Mouse (Mus musculus) ES-Bruce4 (cell line): ENCODE data around the gene Sel1l.

Source experiments
- CTCF ChIP-seq: IDR thresholded peaks from one replicate; pipeline ENCODE4 v1.8.1; 2011; ENCODE audit warnings: low read depth, low read length
- EP300 ChIP-seq: IDR thresholded peaks from 2 replicates; pipeline ENCODE4 v1.6.1; 2011; ENCODE audit warnings: low read depth, low read length; ENCODE audit not compliant: insufficient read depth
- POLR2A ChIP-seq: IDR thresholded peaks from one replicate; pipeline ENCODE4 v1.8.1; 2011; ENCODE audit warnings: low read length; ENCODE audit not compliant: insufficient read depth

DNA sequence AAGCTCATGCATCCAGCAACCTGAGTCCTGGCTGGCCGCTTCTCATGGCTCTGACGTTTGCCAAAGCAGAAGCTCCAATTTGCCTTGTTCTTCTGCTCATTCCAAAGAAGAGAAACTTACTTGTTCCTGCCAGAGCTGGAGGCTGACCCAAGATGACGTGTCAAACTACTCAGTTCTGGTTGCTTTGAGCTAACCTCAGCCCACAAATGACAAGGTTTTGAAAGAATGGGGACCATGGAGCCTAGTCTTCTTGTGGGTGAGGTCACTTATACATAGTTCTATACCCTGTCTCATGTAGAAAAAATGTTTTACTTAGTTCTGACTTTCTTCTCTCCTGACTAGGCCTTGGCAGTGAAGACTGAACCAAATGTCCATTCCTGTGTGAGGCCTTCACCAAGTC is 68.4 kb downstream of the Sel1l start:
- TF ChIP-seq POLR2A, result no peak
- no peak for TF ChIP-seq CTCF
- no peak for TF ChIP-seq EP300
